Mouse (Mus musculus) cerebellum, adult 9-10 months (tissue): ENCODE data around the gene Zar1.
"Not testable (repeated sequence)": the region's sequence is repeated elsewhere in the genome, so short reads cannot be mapped to it uniquely, and the experiment has no call there.

Experiments
- DNase-seq: peaks from one replicate; pipeline ENCODE4 v3.0.0; 2022

The Zar1 gene

DNA sequence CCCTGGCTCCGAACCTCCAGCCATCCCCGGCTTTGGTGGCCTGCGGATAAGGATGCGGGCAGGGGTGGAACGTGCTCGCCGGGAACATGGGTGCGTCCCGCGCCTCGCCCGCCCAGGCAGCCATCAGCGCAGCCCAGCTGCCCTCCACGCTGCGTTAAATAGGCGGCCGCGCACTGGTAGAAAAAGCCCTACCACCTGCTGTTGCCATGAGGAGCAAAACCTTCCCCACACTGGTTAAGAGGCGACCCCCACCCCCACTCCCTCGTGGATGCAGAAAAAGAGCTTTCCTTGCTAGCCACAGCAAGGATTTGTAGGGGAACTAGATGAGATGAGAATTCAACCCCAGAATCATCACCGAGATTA, at the start of gene Zar1:
Gene Zar1, minus strand, starts transcription at position 285 of the 363 bp plus-strand sequence.
- DNase-seq = not testable (repeated sequence)

GRCm38 (mm10) chr5:72630026-72630425, 49.0 kb upstream of the Zar1 start:
- no peak for DNase-seq

GRCm38 (mm10) chr5:72621022-72621421, 40.0 kb upstream of the Zar1 start:
- no peak for DNase-seq

DNA sequence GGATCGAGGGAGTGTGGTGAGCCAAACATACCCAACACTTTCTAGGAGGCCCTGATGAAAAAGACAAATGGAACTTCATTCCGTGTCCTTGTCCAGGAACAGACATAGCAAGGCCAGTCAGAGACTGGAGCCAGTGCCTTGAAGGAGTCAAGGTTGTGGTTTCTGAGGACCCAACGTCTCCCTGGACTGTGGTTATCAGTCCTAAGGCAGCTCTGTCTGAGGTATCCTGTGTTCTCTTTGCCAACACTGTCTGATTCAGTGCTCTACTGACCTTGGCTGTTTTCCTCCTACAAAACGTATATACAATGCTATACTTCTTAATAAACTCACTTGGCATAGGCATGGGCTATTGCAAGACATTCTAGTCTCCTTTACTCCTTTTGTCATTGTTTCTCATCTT, 36.4 kb upstream of the Zar1 start:
- DNase-seq = no peak

GRCm38 (mm10) chr5:72603138-72603537, 22.1 kb upstream of the Zar1 start:
- DNase-seq = no peak

GRCm38 (mm10) chr5:72601006-72601405, 20.0 kb upstream of the Zar1 start:
- DNase-seq = peak; percentile 5

- no peak for DNase-seq
Observed at GRCm38 (mm10) chr5:72587192-72587681, 6.2 kb upstream of the Zar1 start, which contains the start of gene Gm5868. TSS of gene Gm5868 (minus strand) at chr5:72587551.

GRCm38 (mm10) chr5:72586667-72587191, 5.7 kb upstream of the Zar1 start:
- DNase-seq = not testable (repeated sequence)

DNA sequence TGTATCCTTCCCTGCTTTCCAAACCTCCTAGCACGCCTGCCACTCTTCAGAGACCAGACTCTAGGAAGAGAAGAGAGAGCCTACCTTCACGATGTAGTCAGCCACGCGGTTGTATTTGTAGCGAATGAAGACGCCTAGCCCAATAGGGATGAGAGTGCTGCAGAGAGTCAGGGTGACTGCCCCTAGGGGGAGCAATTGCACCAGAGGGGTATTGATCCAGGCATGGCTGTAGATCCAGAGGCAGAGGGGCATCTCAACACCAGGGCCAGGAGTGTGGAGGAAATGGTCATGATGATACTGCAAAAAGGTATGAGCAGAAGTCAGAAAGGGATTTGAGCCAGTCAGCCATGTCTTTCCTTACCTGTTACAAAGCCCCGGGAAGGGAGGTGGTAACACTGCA, 5.1 kb upstream of the Zar1 start:
- DNase-seq = not testable (repeated sequence)

GRCm38 (mm10) chr5:72580088-72580969, 725 bp downstream of the Zar1 start:
- not testable (repeated sequence) for DNase-seq

DNA sequence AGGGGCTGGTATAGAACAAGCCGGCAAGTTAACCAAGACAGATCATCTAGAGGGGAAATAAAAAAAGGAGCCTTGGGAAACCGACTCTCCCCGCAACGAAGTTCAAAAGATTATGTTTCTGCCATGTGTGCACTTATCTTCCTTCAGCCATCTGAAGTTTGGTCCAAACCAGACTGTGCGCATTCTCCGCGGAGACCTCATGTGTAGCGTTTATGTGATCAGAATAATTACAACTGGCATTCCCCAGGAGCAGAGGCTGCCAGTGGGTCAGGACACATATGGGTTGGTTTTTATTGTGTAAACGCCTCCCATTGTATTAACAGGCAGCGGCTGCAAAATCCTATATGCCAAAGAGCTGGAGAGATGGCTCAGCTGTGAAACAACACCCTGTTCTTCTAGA, 1.5 kb downstream of the Zar1 start:
- DNase-seq = not testable (repeated sequence)

- no peak for DNase-seq
Observed at GRCm38 (mm10) chr5:72565621-72566020, 15.4 kb downstream of the Zar1 start.

- DNase-seq = not testable (repeated sequence)
Observed at GRCm38 (mm10) chr5:72563183-72563582, 17.9 kb downstream of the Zar1 start.

DNA sequence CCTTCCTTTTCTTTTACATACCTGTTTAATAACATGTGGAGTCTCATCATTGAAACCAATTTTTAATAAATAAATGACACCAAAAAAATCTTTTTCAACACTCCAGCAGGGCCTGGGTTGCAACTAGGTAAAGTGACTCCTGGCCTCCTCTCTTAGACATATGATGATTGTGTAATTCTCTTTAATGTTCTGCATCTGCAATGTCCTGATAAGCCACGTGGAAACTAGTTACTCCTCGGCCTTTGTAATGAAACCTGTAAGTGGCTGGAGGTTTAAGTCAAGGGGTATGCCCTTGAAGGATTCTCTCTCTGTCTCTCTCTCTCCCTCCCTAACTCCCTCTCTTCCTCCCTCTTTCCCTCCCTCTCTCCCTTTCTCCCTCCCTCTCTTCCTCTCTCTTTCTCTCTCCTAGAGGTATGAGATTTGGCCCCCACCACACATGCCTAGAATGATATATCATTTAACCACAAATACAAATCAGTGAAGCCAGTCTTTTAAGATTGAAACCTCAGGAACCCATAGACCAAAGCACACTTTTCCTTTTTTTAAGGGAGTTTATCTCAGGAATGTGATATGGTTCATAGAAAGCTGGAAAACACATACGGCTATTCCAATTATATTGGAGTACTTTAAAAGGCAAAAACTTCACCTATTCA, 20.0 kb downstream of the Zar1 start:
- DNase-seq = peak; percentile 19

DNA sequence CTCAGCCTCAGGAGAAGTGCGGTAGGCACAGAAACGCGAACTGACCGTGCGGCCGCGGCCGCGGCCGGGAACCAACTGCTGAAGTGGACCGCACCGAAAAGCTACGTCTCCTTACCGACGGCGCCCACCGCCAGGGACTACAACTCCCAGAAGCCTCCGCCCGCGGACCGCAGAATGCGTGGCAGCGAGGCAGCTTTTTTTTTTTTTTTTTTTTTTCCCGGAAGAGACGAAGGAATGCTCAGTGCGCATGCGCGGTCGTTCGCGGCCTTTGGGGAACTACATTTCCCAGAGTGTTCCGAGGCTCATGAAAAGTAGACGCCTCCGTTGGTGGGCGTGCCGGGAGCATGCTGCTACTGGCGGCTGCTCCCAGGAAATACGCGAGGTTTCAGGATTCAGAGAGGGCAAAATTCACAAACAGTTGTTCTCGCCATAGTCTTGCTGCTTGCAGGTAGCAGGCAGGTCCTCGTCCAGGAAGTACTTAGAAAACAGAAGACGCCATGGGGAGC, 21.5 kb downstream of the Zar1 start, which contains the start of gene Nfxl1:
Gene Nfxl1, minus strand, starts transcription at position 141 of the 506 bp plus-strand sequence.
- peak; percentile 95 for DNase-seq

DNA sequence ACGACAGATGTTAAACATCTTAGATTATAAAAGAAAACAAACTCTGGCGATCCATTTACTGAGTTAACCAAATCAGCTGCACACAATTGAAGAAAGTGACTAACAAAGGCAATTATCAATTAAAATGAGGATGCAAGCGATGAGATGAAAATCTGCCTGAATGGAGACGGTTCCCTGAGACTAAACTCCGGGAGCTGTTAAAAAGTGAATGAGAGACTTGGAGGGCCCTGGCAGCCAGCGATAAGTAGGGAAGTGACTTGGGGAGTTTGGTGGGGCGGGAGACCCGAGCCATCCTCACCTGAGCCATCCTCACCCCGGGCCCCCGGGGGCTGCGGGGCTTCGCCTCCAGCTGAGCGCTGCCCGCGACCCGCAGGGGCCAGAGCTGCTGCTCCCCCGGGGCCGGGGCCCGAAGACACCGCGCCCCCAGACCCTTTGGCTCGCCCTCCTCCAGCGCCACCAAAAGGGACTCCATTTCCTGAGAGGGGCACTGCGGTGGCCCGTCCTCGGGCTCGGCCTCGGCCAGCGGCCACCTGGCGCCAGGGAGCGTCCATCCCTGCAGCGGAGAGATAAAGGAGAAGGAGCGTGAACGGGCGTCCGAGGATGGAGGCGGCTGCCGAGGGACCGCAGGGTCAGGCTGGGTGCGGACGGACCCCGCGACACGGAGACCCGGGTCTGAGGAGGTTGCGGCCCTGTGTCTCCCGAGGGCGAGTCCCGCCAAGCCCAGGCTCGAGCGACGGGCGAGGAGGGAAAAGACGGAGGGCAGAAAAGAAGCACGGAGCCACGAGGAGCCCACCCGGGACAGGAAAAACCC, 22.1 kb downstream of the Zar1 start:
- peak; percentile 63 for DNase-seq

DNA sequence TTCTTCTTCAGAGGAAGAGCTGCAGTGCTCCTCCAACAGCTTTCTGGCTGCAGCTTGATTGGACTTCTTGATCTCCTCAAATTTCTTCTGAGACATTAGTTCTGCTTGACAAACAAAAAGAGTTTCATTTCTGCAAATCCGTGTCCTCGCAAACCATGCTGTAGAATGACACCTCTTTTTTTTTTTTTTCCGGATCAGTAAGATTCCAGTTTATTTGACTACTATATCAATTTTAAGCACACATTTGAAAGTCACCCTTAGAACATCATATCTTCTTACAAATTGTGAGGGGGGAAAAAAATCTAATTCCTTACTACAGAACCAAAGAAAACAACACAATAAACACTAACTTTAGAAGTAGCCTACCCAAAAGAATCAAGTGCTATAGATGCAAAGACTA, 24.8 kb downstream of the Zar1 start:
- no peak for DNase-seq

DNA sequence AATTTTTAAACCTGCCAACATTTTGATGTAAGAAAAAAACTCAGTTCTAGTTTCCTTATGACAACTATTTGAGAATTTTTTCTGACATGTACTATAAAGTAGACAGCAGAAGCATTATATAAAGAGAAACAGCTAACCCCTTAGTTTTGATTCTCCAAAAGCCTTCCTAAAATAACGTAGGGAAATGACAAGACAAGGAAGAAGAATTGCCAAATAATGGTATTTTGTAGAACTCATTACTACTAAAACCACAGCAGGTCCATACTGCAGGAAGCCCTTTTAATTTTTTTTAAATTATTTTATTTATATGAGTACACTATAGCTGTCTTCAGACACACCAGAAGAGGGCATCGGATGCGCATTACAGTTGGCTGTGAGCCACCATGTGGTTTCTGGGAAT, 29.8 kb downstream of the Zar1 start:
- DNase-seq = no peak

- no peak for DNase-seq
Observed at GRCm38 (mm10) chr5:72528896-72529295, 52.2 kb downstream of the Zar1 start.
